Mouse (Mus musculus) bone marrow macrophage, adult 2 months (primary cell): ENCODE results near the gene 4932438H23Rik.
A peak's percentile ranks its signal among the peaks of the same experiment; 100 is the strongest.

Experiments
- CTCF ChIP-seq: IDR thresholded peaks from 2 replicates; pipeline ENCODE4 v1.5.1; 2012; ENCODE audit warnings: low read depth, mild to moderate bottlenecking, low read length, moderate library complexity
- POLR2A ChIP-seq: IDR thresholded peaks from 2 replicates; pipeline ENCODE4 v1.6.1; 2012; ENCODE audit warnings: mild to moderate bottlenecking, low read depth, low read length, borderline replicate concordance

DNA sequence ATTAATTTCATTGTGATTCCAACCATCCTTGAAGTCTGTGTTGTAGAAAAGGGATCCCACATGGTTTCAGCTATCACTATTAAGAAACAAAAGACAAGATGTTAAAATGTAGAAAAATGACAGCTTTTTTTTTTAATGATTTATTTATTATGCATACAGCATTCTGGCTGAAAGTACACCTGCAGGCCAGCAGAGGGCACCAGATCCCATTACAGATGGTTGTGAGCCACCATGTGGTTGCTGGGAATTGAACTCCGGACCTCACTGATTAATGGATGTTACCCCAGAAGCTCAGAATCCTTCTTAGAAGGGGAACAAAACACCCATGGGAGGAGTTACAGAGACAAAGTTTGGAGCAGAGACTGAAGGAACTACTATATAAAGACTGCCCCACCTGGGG lies 71.5 kb downstream of the 4932438H23Rik start:
- TF ChIP-seq CTCF (peak; percentile 37; the same call in 1 of the 2 replicates), POLR2A (no peak)
